In the genomic region with DNA sequence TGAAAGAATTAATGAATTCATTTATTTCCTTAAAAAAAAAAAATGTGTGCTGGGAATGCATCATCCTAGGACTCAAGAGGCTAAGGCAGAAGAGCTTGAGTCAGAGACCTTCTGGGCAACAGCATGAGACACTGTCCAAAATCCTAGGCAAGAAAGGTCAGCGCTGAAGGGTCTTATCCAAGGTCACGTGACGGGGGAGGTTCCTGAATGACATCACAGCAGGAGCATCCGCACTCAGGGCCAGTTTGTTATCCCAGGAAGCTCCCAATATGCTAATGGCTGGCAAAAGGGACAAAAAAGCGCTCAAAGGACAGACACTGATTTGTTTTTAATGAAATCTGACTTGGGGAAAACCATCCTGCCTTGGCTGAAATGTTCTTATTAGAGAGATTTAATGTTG, we compare ENCODE assay signal across 32 mouse cellular contexts.
A peak's percentile ranks its signal among the peaks of the same experiment; 100 is the strongest.
DNase-seq lines count a peak whose midpoint lies in the region; ATAC-seq and TF ChIP-seq lines count a peak whose summit lies in the region.
"Had no signal": no experiment of that assay in that cellular context is flagged by ENCODE, and none has a peak within 500 bp of the region (broad histone marks: within the 10 kb centered on the region; RNA-seq: fewer than 3 reads in every experiment).

No protein-coding gene starts in this region.

- WGBS in heart, adult 2 months: 90% methylated on average over 5 of the region's 5 CpGs

- in situ Hi-C loops in ES-E14 (cut with MboI; ENCODE audit: low sequenced_read_pairs in 2 of 2, unreplicated experiment in 2 of 2): no loop called here

- H3K27ac ChIP-seq in ES-E14 (ENCODE audit: insufficient read depth, low read depth, low read length, poor library complexity, severe bottlenecking): peak overlapping the region; percentile 31; the same call in 1 of the 2 replicates
- H3K27ac ChIP-seq in heart, adult 2 months: no peak overlapping the region
- H3K27ac ChIP-seq: embryonic facial prominence, embryonic 10.5 days; embryonic facial prominence, embryonic 13.5 days; forebrain, embryonic 10.5 days; forebrain, embryonic 13.5 days; gastrocnemius, adult 2 months; hindbrain, embryonic 12.5 days; hindbrain, embryonic 15.5 days; intestine, embryonic 15.5 days; kidney, embryonic 15.5 days had no signal

- H3K9ac ChIP-seq in ES-E14 (ENCODE audit: insufficient read depth, low read depth, low read length, poor library complexity, severe bottlenecking): no peak overlapping the region
- no peak overlapping the region for H3K9ac ChIP-seq in heart, adult 2 months (ENCODE audit: low read depth, low read length)
- H3K9ac ChIP-seq: embryonic facial prominence, embryonic 13.5 days; forebrain, embryonic 13.5 days; hindbrain, embryonic 12.5 days; hindbrain, embryonic 15.5 days; intestine, embryonic 15.5 days; kidney, embryonic 15.5 days had no signal

- intact Hi-C loops in heart, adult 2 months (cut with DNase I): no loop called here

- no peak for TF ChIP-seq CTCF in C2C12 (IDR thresholded peaks at IDR 0.05; ENCODE audit: control insufficient read depth, insufficient read depth, insufficient read length)
- TF ChIP-seq CTCF in heart, adult 2 months (IDR thresholded peaks at IDR 0.05): no peak

- no peaks in the 10 kb centered on the region for H3K79me3 ChIP-seq in C2C12 (ENCODE audit: low read depth)

- TF ChIP-seq EP300 in heart, adult 2 months (IDR thresholded peaks at IDR 0.05; ENCODE audit: insufficient read depth, low read depth, low read length): no peak

- H3K27me3 ChIP-seq in C2C12 (ENCODE audit: control insufficient read depth, insufficient read depth, insufficient read length): no peaks in the 10 kb centered on the region
- H3K27me3 ChIP-seq in heart, adult 2 months (ENCODE audit: control insufficient read depth, insufficient read depth, low read length): no peaks in the 10 kb centered on the region
- H3K27me3 ChIP-seq: embryonic facial prominence, embryonic 13.5 days; hindbrain, embryonic 12.5 days; intestine, embryonic 15.5 days; kidney, embryonic 15.5 days; Patski had no signal

- H3ac ChIP-seq in C2C12 (ENCODE audit: control insufficient read depth, insufficient read length, low read depth): no peak overlapping the region

- H3K9me3 ChIP-seq in ES-E14 (ENCODE audit: control insufficient read depth, insufficient read depth, low read depth, low read length): no peaks in the 10 kb centered on the region
- H3K9me3 ChIP-seq: embryonic facial prominence, embryonic 10.5 days; embryonic facial prominence, embryonic 13.5 days; forebrain, embryonic 10.5 days; forebrain, embryonic 13.5 days; hindbrain, embryonic 12.5 days; hindbrain, embryonic 15.5 days; intestine, embryonic 15.5 days; kidney, embryonic 15.5 days had no signal

- peaks cover 15 to 19% of the 10 kb centered on the region in 2 experiments for H3K4me1 ChIP-seq in ES-E14 (ENCODE audit: control insufficient read depth in 2 of 2, insufficient read depth in 2 of 2, low read length in 2 of 2, poor library complexity in 1 of 2)
- H3K4me1 ChIP-seq in heart, adult 2 months (ENCODE audit: control insufficient read depth, insufficient read depth, low read length): peaks cover 2% of the 10 kb centered on the region; the same call in 1 of the 2 replicates

- TF ChIP-seq POLR2A in heart, adult 2 months (IDR thresholded peaks at IDR 0.05; ENCODE audit: insufficient read depth, low read depth, low read length): no peak

- peak; percentile 63 for DNase-seq in adrenal gland, adult 2 months
- DNase-seq in adrenal gland, adult 18-20 months (ENCODE audit: low spot score in 2 of 2): no peak
- no peak for DNase-seq in ES-E14 (ENCODE audit: low read depth, low spot score)
- DNase-seq in adrenal gland, postnatal 36 days: peak; percentile 22 to 30
- DNase-seq in layer of hippocampus, adult 11-12 months (ENCODE audit: low spot score): no peak
- no peak for DNase-seq in heart, adult 2 months
- DNase-seq: B cell, adult 2 months; cerebellum, adult 11-12 months; cerebellum, adult 8-10 months; cerebellum, postnatal 10 days; cerebellum, postnatal 36 days; embryo, embryonic 11 days; gastrocnemius, adult 2 months; gastrocnemius, postnatal 14 days; heart, adult 18-20 months; kidney, adult 11 months; kidney, adult 8-10 months had no signal

- no peak overlapping the region for H3K4me3 ChIP-seq in C2C12 (ENCODE audit: insufficient read depth, poor library complexity, severe bottlenecking)
- H3K4me3 ChIP-seq in ES-E14 (ENCODE audit: insufficient read depth in 1 of 2, low read depth in 1 of 2, low read length in 2 of 2, poor library complexity in 1 of 2, severe bottlenecking in 1 of 2): no peak overlapping the region
- H3K4me3 ChIP-seq in heart, adult 2 months: no peak overlapping the region
- H3K4me3 ChIP-seq: embryonic facial prominence, embryonic 10.5 days; embryonic facial prominence, embryonic 13.5 days; forebrain, embryonic 10.5 days; forebrain, embryonic 13.5 days; gastrocnemius, adult 2 months; hindbrain, embryonic 12.5 days; hindbrain, embryonic 15.5 days; intestine, embryonic 15.5 days; kidney, embryonic 15.5 days had no signal

- H3K36me3 ChIP-seq in C2C12 (ENCODE audit: control insufficient read depth, insufficient read depth) (no peaks in the 10 kb centered on the region), ES-E14 (ENCODE audit: control insufficient read depth, insufficient read depth, low read length, poor library complexity, severe bottlenecking) (no peaks in the 10 kb centered on the region)
- H3K36me3 ChIP-seq in heart, adult 2 months (ENCODE audit: control insufficient read depth, insufficient read depth, low read length): no peaks in the 10 kb centered on the region
- H3K36me3 ChIP-seq: embryonic facial prominence, embryonic 10.5 days; embryonic facial prominence, embryonic 13.5 days; forebrain, embryonic 10.5 days; G1E; hindbrain, embryonic 12.5 days; hindbrain, embryonic 15.5 days; intestine, embryonic 15.5 days; kidney, embryonic 15.5 days had no signal

- no peak for ATAC-seq in inflammation-experienced regulatory T-cells, adult 6 months
- ATAC-seq: activated CD4-positive, CD25-positive, alpha-beta regulatory T cell, adult 4 months; CD4-positive, CD25-positive, alpha-beta regulatory T cell, adult 4 months; forebrain, embryonic 13.5 days; forebrain, embryonic 16.5 days; intestine, embryonic 15.5 days; Patski had no signal

- H3K79me2 ChIP-seq in C2C12 (ENCODE audit: control insufficient read depth, insufficient read depth): no peaks in the 10 kb centered on the region
- no peaks in the 10 kb centered on the region for H3K79me2 ChIP-seq in heart, adult 2 months (replicated peaks; ENCODE audit: control insufficient read depth, insufficient read depth, low read length)

TF ChIP-seq in C2C12, 6 proteins besides CTCF, POLR2A, EP300 and RAD21:
- no peak for TF ChIP-seq CEBPB (IDR thresholded peaks at IDR 0.05; ENCODE audit: low read depth)
- peak; percentile 48 for TF ChIP-seq USF1 (IDR thresholded peaks at IDR 0.05; ENCODE audit: low read depth)
- TF ChIP-seq FOSL1 (IDR thresholded peaks at IDR 0.05; ENCODE audit: insufficient read depth, low read length, poor library complexity, severe bottlenecking): no peak

TF ChIP-seq in ES-E14, 5 proteins besides CTCF, POLR2A, EP300 and RAD21:
- TF ChIP-seq ZC3H11A (IDR thresholded peaks at IDR 0.05; ENCODE audit: borderline replicate concordance, low read depth, low read length): no peak
- TF ChIP-seq ZNF384 (IDR thresholded peaks at IDR 0.05; ENCODE audit: low read depth, low read length): no peak
- TF ChIP-seq CHD2 (IDR thresholded peaks at IDR 0.05; ENCODE audit: low read depth, low read length): no peak
- no peak for TF ChIP-seq MAFK (IDR thresholded peaks at IDR 0.05; ENCODE audit: insufficient read depth, low read depth, low read length)
- no peak for TF ChIP-seq HCFC1 (IDR thresholded peaks at IDR 0.05; ENCODE audit: borderline replicate concordance, insufficient read depth, low read length)

Comparison
In these comparisons a context has a peak if more than half of its experiments do, and no peak if none do; other contexts are left out.
1. DNase-seq: peak in adrenal gland, adult 2 months (single experiment) and adrenal gland, postnatal 36 days (2 of 2); none in adrenal gland, adult 18-20 months (0 of 2), ES-E14 (single experiment), layer of hippocampus, adult 11-12 months (single experiment) and heart, adult 2 months (0 of 2).